Mouse (Mus musculus) liver, embryonic 12.5 days (tissue): ENCODE data around the gene Gar1. TPM values are rescaled to one million over a fixed set of nuclear protein-coding genes. Genes with fewer than 3 reads are reported as not detected.

Experiments
- ATAC-seq: fragments of 200-750 bp; cut with Nextera tagmentation; 2 replicates; pipeline ENCODE4 v1.8.0; 2017; ENCODE audit warnings: moderate number of reproducible peaks, mild to moderate bottlenecking, moderate library complexity
- H3K27ac ChIP-seq: fragments of 300-500 bp; sonication (generic); 2 replicates; pipeline ENCODE4 v1.5.1; 2016; ENCODE audit warnings: mild to moderate bottlenecking
- H3K27me3 ChIP-seq: fragments of 300-500 bp; sonication (generic); replicated peaks from 2 replicates; pipeline ENCODE4 v1.6.1; 2016; ENCODE audit warnings: mild to moderate bottlenecking, moderate library complexity
- H3K36me3 ChIP-seq: fragments of 300-500 bp; sonication (generic); 2 replicates; pipeline ENCODE4 v1.6.1; 2016; ENCODE audit warnings: mild to moderate bottlenecking, moderate library complexity
- H3K4me1 ChIP-seq: fragments of 300-500 bp; sonication (generic); 2 replicates; pipeline ENCODE4 v1.6.1; 2016
- H3K4me2 ChIP-seq: fragments of 300-500 bp; sonication (generic); 2 replicates; pipeline ENCODE4 v1.6.1; 2016; ENCODE audit warnings: mild to moderate bottlenecking, moderate library complexity
- H3K4me3 ChIP-seq: fragments of 300-500 bp; sonication (generic); 2 replicates; pipeline ENCODE4 v1.5.1; 2016; ENCODE audit warnings: mild to moderate bottlenecking, moderate library complexity
- H3K9ac ChIP-seq: fragments of 300-500 bp; sonication (generic); 2 replicates; pipeline ENCODE4 v1.6.1; 2016; ENCODE audit warnings: mild to moderate bottlenecking, moderate library complexity
- H3K9me3 ChIP-seq: fragments of 300-500 bp; sonication (generic); replicated peaks from 2 replicates; pipeline ENCODE4 v1.6.1; 2016; ENCODE audit warnings: mild to moderate bottlenecking, moderate library complexity
- WGBS: fragments of 180-500 bp; shearing (Covaris S2); methylation state at CpG from one replicate; pipeline ENCODE4 v1.1.7; 2016; ENCODE audit not compliant: insufficient replicate concordance; 5-methylcytosine and 5-hydroxymethylcytosine counted together
- polyA plus RNA-seq: library from polyadenylated mRNA; unstranded; fragments of >200 nt; fragmentation: Nextera tagmentation; extraction: Ambion mirVana; gene quantifications from 2 replicates; pipeline ENCODE4 v1.2.1, GENCODE M21; 2016

Gene Gar1
- polyA plus RNA-seq, 1 experiment from 2014 or later, result 125 TPM

DNA sequence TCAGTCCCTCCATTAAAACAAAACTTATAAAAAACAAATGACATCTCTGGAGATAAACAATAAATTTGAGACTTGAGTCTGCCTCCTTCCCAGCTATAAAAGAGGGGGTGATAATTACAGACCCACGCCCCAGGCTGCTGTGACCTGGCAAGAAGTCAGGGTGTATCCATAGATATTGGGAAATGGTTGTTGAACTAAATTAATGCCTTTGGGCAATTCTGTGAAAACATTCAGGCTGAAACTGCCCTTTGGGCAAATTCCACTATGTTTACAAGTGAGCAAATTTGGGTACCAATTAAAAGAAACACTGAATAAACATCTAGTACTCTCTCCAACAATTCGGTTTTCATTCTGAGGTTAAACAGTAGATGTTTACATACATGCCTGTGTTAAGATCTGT lies 32.2 kb downstream of the Gar1 start:
- no peaks in the 10 kb centered on the region for H3K27me3 ChIP-seq
- 57% methylated on average over 2 of the region's 2 CpGs for WGBS
- no peaks in the 10 kb centered on the region for H3K4me1 ChIP-seq
- no peaks in the 10 kb centered on the region for H3K9me3 ChIP-seq
- no peaks in the 10 kb centered on the region for H3K36me3 ChIP-seq
- no peak for ATAC-seq
- H3K4me3 ChIP-seq, result no peak overlapping the region
- H3K4me2 ChIP-seq, result no peak overlapping the region
- H3K27ac ChIP-seq, result no peak overlapping the region
- no peak overlapping the region for H3K9ac ChIP-seq

DNA sequence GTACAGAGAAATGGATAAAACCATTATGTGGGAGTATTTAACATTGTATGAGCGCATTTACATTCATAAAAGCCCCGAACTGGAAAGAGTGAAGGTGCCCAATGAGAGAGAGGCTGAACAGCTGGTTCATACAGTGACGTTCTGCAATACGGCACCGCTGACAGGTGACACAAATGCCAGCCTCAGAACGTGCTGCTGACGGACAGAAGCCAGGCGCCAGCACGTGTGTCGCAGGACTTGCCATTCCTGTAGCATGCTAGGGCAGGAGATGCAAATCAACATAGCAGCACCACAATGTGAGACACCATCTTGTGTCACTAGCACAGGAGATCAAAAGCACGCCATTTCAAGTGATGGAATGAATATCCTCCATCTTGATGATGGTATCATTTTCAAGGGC lies 32.6 kb downstream of the Gar1 start:
- H3K27ac ChIP-seq, result no peak overlapping the region
- ATAC-seq, result no peak

DNA sequence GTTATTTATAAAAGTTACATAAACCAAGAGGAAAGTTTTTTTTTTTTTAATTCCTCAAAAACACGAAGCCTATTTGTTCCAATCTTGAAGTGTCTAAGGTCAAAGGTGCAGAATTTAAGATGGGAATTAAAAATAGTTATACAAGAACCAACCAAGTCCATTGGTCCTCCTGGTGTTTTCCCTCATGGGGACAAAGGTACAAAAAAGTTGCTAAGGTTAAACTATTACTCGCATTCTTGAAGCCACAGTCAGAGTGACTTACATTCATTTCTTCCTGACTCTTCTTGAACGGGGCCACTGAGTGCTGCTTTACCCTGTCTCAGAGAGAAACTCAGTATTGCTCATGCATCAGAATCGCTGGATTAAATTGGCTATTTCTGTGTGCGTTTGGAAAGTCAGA lies 33.9 kb downstream of the Gar1 start:
- Histone ChIP-seq H3K4me2 (no peak overlapping the region), H3K4me1 (no peaks in the 10 kb centered on the region), H3K4me3 (no peak overlapping the region), H3K27ac (no peak overlapping the region), H3K9me3 (no peaks in the 10 kb centered on the region), H3K9ac (no peak overlapping the region), H3K36me3 (no peaks in the 10 kb centered on the region), H3K27me3 (no peaks in the 10 kb centered on the region)
- no peak for ATAC-seq
- 61% methylated on average over 5 of the region's 5 CpGs for WGBS

More for the DNA sequence above, 32.6 kb downstream of the Gar1 start:
- Histone ChIP-seq H3K4me1 (no peaks in the 10 kb centered on the region), H3K9me3 (no peaks in the 10 kb centered on the region), H3K9ac (no peak overlapping the region), H3K4me2 (no peak overlapping the region), H3K36me3 (no peaks in the 10 kb centered on the region), H3K27me3 (no peaks in the 10 kb centered on the region), H3K4me3 (no peak overlapping the region)
- 72% methylated on average over 11 of the region's 11 CpGs for WGBS

DNA sequence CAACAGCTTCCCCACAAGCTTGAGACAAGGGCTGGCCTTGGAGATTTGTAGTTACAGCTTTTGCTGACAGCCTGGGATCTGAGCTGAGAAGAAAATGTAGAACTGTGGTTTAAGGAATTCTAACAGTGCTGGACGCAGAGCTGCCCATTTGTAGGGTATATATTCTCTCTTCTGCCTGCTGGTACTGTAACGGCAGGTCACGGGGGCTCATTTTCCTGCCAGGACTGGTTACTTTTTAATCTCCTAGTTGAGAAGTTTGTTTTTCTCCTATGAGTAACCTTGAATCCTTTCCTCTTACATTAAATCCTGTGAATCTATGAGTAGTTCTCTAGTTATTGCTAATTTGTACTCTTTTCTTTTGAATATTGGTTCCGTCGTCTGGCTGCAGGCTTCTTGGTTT lies 37.4 kb downstream of the Gar1 start:
- H3K4me3 ChIP-seq, result no peak overlapping the region
- H3K27me3 ChIP-seq, result no peaks in the 10 kb centered on the region
- WGBS, result 81% methylated on average over 5 of the region's 5 CpGs
- H3K4me2 ChIP-seq, result no peak overlapping the region
- H3K27ac ChIP-seq, result no peak overlapping the region
- H3K4me1 ChIP-seq, result no peaks in the 10 kb centered on the region
- H3K9ac ChIP-seq, result no peak overlapping the region
- ATAC-seq, result no peak
- no peaks in the 10 kb centered on the region for H3K36me3 ChIP-seq
- no peaks in the 10 kb centered on the region for H3K9me3 ChIP-seq

DNA sequence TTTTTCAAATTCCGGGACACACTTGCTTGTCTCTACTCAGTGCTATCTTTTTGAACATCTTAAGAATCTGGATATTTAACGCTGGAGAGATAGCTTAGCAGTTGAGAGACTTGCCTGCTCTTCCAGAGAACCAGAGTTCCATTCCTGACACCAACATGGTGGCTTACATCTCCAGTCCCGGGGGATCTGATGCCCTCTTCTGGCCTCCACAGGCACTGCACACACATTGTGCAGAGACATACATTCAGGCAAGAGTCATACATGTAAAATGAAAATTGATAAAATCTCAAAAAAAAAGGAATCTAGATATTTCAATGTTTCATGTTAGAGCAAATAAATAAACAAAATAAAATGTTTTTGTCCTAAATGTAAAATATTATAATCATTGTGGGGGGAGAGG lies 48.5 kb downstream of the Gar1 start:
- no peaks in the 10 kb centered on the region for H3K4me1 ChIP-seq
- WGBS, result 71% methylated on average over 3 of the region's 3 CpGs
- no peaks in the 10 kb centered on the region for H3K27me3 ChIP-seq
- no peak overlapping the region for H3K4me2 ChIP-seq
- no peak overlapping the region for H3K4me3 ChIP-seq
- H3K9ac ChIP-seq, result no peak overlapping the region
- no peak overlapping the region for H3K27ac ChIP-seq
- ATAC-seq, result no peak
- no peaks in the 10 kb centered on the region for H3K9me3 ChIP-seq
- no peaks in the 10 kb centered on the region for H3K36me3 ChIP-seq

DNA sequence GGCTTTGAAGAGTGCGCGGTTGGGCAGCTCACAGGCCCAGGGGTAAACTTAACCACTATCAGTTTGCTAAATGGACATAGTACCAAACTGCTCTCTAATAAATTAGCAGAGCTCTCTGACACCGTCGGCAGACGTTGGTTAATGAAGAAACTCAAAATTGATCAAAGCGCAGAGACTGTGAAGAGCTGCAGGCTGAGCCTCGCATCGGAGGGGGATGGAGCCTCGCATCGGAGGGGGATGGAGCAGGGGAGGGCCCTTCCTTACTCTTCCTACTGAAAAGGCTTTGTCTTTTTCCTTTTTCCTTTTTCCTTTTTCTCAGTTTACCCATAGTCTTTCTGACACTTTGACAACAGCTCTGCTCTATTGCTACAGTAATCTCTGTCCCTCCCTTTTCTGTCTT lies 49.8 kb downstream of the Gar1 start:
- no peak for ATAC-seq
- Histone ChIP-seq H3K9ac (no peak overlapping the region), H3K4me3 (no peak overlapping the region), H3K36me3 (no peaks in the 10 kb centered on the region), H3K27me3 (no peaks in the 10 kb centered on the region), H3K9me3 (no peaks in the 10 kb centered on the region), H3K4me2 (no peak overlapping the region), H3K4me1 (no peaks in the 10 kb centered on the region), H3K27ac (no peak overlapping the region)
- WGBS, result 55% methylated on average over 10 of the region's 10 CpGs

Other genes with a start within 250 kb of the Gar1 start
- gene Egf, start 76.1 kb downstream of the Gar1 start, polyA plus RNA-seq, result 0.71 and 0.95 TPM in 2 replicates
- gene Lrit3, start 27.4 kb downstream of the Gar1 start, polyA plus RNA-seq, result not detected in 2 replicates
- gene Rrh, start 8.8 kb downstream of the Gar1 start, polyA plus RNA-seq, result 0.04 TPM in 1 of 2 replicates, not detected in the other
- 86.6 and 90.7 TPM in 2 replicates for gene Cfi, start 4.5 kb upstream of the Gar1 start, polyA plus RNA-seq
- gene Pla2g12a, start 47.2 kb upstream of the Gar1 start, polyA plus RNA-seq, result 107 and 112 TPM in 2 replicates
- 43.7 and 46.7 TPM in 2 replicates for gene Casp6, start 70.0 kb upstream of the Gar1 start, polyA plus RNA-seq
- 6.5 and 6.6 TPM in 2 replicates for gene Mcub, start 138.8 kb upstream of the Gar1 start, polyA plus RNA-seq
- 15.0 and 15.2 TPM in 2 replicates for gene Sec24b, start 230.2 kb upstream of the Gar1 start, polyA plus RNA-seq